Mouse (Mus musculus) lung, postnatal 36 days (tissue): ENCODE data around the gene Runx3.

Experiments used
- DNase-seq: peaks from one replicate; pipeline ENCODE4 v3.0.0; 2022; ENCODE audit warnings: mixed read lengths

Gene Runx3

DNA sequence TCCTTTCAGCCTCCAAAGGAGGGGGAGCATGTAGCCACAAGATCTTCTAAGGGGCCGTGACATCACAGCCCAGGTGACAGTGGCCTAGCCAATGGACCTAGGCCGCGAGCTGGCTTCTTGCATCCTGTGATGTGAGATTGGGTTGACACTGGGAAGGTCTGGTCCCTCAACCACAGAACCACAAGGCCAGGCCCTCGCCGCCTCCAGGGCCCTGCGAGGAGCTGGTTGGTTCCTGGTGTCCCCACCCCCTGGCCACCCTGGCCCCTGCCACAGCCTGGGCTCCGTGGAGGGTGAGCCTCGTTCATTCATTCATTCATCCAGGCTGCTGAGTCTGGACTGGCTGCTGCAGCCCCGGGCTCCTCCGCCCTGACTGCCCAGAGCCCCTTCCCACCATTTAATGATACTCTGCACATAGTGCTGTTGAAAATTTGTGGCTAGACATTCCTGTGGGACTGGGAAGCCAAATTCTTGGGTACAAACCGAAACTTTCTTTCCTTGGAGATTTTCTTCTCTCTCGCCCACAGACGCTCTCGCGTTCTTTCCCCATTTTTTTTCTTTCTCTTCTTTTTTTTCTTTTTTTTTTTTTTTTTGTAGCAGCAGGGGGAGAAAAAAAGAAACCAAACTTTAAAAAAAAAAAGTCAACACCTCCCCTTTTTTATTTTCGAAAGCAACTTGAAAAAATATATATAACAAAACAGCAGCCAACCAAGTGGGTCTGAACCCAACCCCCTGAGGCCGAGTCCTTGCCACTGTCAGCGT, at the start of gene Runx3:
Gene Runx3, plus strand, starts transcription at position 311 of the 759 bp plus-strand sequence.
- DNase-seq, result peak; percentile 32

DNA sequence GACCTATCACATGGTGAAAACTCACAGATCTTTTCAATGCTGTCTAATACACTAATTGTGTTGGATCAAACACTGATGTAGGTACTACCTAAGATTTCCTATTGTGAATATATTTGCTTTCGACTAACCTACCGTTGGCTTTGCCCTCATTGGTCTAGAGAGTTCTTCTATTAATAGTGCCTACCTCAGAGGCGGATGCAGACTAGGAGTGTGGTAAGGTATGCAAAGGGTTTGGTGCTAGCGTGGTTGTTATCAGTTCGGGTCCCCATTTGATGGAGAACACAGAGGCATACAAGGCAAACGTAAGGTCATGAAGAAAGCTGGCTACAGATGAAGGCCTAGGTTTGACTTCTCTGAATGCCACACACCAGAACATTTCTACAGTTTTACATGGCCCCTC, 47.8 kb upstream of the Runx3 start:
- no peak for DNase-seq

DNA sequence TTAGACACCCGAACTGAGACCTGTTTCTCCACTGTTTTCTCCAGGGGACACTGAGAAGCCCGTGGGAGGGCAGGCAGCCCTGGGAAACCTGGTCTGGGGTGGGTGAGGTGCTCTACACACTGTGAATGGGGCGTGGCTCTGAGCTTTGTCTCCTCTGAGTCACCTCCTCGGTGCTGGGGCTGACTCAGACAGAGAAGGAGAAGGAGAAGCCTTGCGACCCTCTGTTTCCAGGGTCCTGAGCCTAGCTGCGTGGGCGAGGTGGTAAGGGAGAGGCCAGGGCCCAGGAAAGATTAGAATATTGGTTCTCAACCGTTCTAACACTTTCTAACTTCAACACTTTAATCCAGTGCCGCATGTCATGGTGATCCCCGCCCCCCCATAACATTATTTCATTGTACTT, 46.9 kb upstream of the Runx3 start:
- DNase-seq, result no peak

DNA sequence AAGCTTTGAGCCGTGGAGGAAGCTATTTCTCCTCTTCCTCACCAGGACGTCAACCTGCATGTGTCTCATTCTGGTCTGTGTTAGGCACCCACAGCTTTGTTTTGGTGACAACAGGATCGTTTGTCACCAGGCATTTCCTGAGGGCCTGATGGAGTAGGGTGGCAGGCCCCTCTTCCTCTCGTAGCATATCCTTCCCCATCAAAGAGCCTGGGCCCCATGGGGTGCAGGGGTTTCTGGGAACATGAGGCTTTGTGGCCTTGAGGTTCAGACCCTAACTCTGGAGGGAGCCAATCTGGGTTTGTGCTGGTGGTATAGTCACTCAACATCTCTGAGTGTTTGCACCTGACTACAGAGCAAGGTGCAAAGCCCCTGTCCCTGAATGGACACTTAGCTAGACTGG, 45.8 kb upstream of the Runx3 start:
- DNase-seq, result no peak

DNA sequence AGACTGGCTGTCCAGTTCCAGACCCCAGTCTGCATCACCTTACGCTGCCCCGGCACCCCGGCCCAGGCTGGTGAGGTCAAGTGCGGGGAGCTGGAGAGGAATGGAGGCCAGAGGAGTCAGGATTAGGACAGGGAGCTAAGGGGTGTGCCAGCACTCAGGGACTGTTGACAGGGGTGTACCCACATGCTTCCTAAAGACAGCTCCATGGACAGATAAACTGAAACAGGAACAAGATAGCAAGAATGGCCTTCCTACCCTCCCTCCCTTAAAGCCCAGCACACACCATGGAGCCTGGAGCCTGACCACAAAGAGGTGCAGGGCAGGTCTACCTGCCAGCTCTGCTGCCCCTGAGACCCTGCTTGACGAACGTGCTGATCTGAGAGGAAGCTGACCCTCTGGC, 45.1 kb upstream of the Runx3 start:
- DNase-seq, result no peak

DNA sequence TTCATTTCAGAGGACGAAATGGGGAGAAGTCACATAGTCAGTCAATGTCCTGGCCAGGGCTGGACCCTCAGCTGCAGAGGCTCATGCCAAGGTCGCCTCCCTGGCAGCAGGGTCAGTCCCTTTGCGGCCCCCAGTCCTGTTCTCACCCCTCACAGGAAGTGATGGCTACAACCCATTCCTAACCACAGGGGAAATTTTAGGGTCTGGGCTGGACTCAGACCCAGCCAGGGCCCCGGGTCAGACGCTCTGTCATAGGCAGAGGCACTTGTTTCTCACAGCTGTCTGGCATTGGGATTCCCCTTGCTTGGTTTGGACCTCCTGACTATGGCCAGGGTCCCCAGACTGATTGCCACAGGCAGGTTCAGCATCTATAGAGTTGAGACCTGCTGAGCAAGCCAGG, 43.8 kb upstream of the Runx3 start:
- DNase-seq, result no peak

DNA sequence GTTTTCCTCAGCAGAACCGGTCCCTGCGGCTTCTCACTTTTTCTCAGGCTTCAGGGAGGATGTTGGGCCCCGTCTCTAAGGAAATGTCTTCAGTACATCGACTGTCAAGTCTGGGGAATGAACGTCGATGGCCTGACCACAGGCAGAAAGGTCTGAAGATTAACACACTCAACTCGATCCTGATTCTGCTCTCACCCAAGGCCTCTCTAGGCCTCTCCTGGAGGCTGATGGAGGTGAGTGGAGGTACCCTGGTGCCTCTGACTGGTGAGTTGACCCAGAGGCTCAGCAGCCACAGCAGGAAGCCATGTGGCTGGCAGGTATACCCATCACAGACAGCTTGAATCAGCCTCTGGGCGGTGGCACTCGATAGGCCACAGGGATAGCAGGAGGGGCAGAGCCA, 43.3 kb upstream of the Runx3 start:
- no peak for DNase-seq

DNA sequence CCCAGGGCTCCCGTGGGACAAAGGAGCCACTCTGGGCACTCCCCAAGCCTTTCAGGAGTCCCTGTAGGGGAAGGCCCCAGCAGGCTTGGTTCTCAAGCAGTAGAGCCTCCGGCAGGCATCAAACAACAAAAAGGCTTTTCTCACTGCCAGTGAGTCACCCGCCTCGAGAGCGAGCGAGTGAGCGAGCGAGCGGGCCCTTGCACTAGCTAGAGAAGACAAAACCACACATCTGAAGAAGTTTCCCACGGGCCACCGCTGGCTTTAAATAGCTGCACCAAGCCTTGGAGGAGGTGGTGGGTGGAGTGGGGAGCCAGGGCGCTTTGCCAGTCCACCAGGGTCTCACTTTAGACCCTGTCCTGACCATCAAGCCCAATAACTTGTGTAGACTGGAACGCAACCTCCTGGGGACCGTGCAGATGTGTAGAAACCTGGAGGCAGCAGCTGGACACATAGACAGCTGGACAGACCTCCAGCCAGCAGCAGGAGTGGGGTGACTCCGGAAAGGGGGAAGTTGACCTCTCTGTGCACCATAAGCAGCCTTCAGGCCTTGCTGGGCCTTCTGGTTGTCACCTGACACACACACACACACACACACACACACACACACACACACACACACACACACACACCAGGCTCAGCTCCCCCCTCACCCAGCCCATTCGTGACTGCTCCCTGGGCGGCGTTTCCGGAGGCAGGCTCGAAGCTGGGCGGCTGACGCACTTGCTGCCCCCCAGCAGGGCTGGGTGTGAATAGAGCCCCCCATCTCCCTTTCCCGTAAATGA, 40.4 kb upstream of the Runx3 start:
- no peak for DNase-seq

DNA sequence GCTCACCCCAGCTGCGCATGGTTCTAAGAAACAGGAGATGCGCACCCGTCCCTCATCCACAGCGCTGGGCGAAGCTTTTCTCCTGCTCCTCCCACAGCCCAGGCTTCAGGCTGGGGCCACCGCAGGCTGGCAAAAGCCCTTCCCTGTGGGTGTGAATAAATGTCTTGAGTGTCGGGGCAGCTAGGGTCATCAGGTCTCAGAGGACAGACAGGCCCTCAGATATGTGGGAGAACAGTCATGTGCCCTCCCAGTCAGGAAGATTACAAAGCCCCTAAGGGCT, 39.9 kb upstream of the Runx3 start:
- DNase-seq, result no peak

DNA sequence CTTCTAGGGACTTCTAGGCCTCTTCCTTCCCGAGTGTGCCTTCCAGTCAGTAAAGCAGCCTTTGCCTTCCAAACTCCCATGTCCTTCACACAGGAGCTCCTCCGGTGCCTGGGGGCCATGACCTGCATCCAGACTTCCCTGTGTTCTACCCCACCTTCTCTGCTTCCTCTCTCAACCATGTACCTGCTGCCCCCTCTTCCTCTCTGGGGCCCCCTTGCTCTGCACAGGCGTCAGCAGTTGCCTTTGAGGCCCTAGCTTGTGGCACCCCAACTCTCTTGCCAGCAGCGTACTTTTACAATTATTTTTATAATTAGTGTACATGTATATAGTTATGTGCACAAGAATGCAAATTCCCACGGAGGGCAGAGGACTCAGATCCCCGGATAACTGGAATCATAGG, 37.4 kb upstream of the Runx3 start:
- DNase-seq, result no peak

DNA sequence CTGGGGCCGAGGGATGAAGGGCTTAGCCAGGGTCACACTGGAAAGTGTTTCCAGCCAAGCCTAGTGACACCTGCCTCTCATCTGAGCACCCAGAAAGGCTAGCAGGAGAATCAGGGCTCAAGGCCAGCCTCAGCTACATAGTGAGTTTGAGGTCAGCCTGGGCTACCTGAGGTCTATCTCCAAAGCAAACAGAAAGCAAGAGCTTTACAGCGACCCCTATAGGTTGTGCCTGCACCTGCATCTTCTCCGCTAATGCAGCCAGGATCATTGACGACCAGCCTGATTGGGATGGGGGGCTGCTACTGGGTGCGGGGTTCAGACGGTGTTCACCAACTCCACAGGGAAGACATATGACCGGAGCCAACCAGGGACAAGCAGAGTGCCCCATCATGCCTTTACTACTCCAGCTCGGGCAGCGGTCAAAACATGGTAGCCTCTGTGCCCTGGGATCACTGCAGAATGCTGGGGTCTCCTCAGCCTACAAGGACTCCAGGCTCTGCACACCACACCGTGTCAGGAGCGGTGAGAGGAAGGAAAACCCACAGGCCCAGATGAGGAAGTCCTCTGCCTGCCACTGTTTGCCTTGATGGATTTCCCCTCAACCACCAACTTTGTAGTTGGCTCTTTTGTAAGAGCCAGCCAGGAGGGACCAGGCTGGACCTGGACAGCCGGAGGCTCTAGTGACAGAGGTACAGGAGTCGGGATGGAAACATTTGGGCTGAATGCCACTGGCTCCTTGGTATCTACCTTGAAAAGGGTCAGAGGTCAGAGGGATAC, 35.2 kb upstream of the Runx3 start:
- DNase-seq, result no peak

DNA sequence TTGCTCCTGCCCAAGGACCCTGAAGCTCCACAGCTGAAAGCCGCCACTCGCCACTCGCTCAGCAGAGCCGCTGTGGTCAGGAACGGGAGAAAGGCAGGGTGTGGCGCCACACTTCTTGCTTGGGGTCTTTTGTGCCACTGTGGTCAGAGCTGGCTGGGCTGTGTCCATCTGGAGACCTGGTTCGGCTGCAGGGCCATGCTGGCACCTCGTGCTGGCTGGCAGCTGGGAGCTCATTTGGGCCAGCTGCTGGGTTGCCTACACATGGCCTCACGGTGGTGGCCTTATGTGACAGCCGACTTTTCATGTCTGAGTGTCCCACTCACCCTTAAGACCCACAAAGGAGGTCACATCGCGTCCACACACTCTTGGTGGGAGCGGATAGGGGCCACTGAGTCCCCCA, 29.8 kb upstream of the Runx3 start:
- DNase-seq, result no peak

DNA sequence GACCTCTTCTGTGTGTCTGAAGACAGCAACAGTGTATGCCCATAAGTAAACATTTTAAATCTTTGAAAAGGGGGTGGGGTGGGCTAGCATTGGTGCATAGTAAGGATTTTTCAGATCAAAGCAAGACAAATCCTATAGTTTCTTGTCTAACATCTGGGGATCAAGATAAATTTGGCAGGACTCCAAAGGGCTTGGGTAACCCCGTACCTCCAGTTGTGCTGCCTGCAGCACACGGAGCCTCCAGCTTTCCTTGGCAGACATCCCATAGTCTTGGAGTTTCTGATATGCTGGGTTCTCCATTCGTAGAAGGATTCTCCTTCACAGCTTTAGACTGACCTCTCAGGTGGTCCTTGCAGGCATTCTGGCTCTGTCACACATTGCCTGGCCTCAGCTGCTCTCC, 27.6 kb upstream of the Runx3 start:
- DNase-seq, result no peak

DNA sequence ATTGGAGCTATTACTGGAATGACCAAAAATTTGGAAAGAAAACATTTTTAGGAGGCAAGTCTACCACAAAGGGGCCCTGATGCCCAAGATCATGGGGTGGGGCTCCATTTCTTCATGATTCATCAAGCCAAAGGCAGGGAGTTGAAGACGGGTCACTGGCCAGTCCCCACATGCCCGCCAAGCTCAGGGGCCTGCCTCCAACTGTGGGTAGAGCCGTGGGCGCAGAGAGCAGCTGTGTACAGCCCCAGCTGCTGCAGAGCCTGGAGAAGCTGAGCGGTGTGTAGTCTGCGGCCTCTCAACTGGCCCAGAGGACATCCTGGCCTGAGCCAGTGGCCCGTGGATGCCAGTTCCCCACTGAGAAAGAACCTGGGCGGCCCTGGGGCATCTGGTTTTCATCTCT, 24.8 kb upstream of the Runx3 start:
- DNase-seq, result no peak

DNA sequence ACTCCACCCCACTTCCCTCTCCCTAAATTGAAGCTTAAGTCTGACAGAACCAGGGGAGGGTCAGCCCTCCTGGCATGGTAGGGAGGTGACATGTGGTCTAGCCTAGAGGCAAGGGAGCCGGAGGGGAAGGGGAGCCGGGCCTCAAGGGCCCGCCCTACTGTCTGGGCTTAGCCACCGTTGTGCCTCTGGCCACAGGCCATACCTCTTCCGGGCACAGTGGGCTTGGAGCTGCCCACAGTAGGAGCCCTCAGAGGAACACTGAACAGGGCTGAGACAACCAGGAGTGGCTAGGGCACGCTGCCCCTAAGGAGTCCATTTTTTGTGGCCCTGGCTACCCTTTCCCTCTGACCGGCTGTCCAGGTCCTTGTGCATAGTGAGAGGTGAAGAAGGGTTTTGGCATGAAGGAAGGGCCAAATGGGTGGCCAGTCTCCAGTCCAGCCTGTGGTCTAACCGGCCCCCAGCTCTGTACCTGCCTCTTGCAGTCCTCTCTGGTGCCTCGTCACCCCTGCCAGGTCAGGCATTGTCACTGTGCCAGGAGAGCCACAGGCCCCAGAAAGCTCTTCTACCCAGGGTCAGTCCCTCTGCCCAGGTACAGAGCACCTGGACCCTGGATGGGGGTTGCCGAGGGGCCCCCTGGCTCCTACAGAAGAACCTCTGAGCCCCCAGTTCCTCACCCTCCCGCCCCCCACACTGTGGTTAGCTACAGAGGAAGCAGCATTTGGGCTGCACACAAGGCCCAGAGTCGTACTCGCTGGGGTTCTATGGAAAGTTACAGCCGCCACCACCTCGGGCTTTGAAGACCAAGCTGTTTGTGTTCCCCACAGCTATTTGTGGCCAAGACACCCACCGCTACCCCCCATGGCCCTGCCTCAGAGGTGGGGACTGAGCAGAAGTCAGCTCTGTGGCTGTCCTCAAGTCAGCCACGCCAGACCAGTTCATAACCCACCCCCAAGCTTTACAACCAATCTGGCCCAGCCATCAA, 22.3 kb upstream of the Runx3 start:
- DNase-seq, result no peak

DNA sequence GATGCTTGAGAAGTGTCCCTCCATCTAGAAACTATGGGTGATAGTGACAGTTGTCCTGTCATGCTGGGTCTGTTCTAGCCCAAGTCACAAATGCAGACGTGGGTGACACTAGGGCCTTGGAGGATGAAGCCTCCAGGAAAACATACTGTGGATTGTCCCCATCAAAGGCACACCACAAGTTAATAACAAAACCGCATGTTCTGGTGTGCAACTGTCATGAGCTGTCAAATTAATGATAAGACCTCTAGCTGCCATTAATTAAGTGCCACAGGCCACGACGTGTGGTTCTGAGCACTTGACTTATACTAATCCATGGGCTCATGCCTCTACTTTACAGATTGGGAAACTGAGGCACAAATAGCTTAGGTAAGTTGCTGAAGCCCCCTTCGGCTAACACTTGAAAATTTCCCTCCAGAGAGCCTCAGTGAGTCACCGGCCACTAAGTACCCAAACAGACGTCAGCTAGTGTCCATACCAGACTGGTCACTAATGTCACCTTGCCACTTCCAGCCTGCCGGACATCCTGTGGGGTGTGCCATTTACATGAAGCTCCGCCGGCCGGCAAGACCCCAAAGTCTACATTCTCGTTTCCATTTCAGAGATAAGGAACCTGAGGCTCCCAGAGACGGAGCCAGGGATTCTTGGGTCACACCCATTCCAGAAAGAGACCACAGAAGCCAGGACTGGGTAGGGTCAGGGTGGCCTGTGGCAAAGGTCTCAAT, 18.3 kb upstream of the Runx3 start:
- DNase-seq, result no peak

DNA sequence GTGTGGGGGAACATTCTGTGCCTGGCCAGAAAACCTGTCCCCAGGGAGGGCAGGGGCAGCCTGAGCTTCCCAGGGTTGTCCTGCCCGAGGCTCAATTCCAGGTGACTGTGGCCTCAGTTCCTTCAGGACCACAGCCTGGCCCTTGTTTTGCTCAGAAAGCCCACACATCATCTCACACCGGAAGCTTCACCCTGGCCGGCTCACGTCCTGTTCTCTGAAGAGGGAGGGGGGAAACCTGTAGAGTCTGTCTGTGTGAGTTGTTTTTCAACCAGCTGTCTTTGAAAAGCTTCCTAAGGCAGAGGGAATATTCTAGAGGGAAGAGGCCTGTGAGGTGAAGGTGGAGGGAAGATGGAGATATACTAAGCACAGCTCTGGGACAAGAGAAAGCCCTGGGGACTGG, 17.7 kb upstream of the Runx3 start:
- DNase-seq, result no peak

DNA sequence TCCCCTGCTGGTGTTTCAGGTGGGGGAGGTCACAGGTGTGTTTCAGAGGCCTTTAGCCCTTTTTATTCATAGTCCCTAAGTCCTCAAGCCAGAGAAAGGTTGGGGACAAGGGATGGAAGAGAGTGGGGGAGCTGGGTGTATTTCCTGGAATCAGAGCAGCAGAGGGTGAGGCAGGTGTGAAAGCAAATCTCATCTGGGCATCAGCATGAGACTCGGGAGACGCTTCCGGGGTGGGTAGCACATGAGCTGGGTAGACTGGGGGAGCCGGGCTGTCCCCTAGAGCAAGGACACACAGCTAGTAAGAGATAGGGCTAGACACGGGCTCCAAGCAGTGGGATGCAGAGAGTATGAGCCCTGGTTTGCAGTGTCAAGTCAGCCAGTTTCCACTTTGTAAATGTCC, 16.7 kb upstream of the Runx3 start:
- DNase-seq, result no peak

DNA sequence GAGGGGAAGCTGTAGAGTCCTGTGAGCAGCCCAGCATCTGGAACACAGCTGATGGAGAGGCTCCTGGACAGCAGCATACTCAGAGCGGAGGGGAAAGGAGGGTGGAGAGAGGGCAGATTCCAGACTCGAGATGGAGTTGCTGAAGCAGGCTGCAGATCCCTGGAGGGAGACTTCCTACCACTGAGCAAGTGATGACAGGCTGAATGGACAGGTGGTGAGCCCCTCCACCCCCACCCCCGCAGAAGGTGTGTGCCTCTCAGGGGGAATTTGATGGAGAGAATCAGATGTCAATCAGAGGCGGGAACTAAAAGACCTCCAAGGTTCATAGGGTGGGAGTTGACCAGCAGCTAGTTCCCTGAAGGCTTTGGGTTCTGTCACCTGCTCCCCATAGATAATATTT, 13.5 kb upstream of the Runx3 start:
- no peak for DNase-seq

DNA sequence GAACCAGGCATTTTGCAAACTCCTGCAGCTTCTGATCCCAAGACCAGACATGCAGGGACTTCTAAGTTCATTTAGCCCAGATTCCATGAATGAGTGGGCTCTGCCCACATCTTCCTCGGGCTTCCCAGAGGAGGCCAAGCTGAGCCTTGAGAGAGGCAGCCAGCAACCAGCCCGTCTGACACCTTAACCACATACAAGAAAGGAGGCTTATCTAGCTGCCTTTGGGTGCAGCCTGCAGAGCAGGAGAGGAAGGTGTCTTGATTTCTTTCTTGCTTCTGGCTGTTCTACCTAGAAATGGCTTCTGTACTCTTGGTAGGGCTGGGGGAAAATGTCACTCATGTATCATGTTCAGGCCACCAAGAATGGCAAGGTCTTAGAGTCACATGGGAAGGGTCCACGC, 11.8 kb upstream of the Runx3 start:
- DNase-seq, result no peak

DNA sequence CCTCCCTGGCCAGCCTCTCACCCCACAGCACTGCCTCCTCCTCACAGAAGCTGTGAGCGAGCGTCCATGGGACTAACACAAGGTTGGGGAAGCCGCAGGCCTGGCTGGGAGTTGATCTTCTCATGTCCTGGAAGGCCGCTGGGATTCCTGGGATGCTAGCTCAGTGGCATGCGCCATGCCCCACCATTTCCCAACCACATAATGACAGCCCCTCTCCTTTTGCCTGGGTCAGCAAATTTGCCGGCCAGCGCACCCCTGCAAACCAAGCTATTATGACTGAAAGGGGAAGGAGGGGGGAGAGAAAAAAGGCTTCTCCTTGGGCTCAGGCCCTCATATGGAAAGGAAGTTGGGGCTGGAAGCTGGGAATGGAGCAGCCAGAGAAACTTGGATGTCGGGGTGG, 6.8 kb upstream of the Runx3 start:
- DNase-seq, result no peak

DNA sequence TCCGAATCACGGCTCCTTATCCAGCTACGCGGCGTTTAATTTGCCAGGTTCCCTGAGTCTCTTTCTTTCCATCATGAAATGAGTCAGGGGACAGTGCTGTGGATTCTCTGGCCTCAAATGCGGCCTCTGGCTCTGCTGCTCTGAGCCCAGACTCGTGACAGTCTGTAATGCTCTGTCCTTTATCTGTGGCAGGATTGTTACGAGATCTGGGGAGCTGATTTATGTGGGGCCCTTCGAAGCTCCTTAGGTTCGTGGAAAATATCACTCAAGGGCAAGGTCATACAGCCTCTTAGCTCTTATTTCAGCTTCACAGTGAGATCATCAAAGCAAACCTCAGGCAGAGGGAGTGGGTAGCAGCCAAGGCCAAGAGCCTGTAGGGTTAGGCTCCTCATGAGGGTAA, 6.2 kb upstream of the Runx3 start:
- no peak for DNase-seq
